Mouse (Mus musculus) stomach, embryonic 16.5 days (tissue): ENCODE measurements at regions not wholly inside any gene's neighbourhood (a gene's known extent, or its start where the extent isn't known, plus 50 kb on each side); places are given as distances from the start of the nearest gene placed in this dataset.
"Not testable (repeated sequence)": the region's sequence is repeated elsewhere in the genome, so short reads cannot be mapped to it uniquely, and the experiment has no call there.

Experiments
- ATAC-seq: fragments of 200-750 bp; cut with Nextera tagmentation; 2 replicates; pipeline ENCODE4 v1.8.0; 2017; ENCODE audit warnings: moderate number of reproducible peaks, moderate TSS enrichment; ENCODE audit not compliant: insufficient read depth, low FRiP score
- H3K27ac ChIP-seq: fragments of 300-500 bp; sonication (generic); 2 replicates; pipeline ENCODE4 v1.5.1; 2014; ENCODE audit warnings: low read length
- H3K27me3 ChIP-seq: fragments of 300-500 bp; sonication (generic); 2 replicates; pipeline ENCODE4 v1.6.1; 2014; ENCODE audit warnings: low read length, control low read depth, mixed read lengths; ENCODE audit not compliant: control insufficient read depth, insufficient read depth
- H3K36me3 ChIP-seq: fragments of 300-500 bp; sonication (generic); 2 replicates; pipeline ENCODE4 v1.6.1; 2014; ENCODE audit warnings: low read length; ENCODE audit not compliant: control insufficient read depth, insufficient read depth
- H3K4me1 ChIP-seq: fragments of 300-500 bp; sonication (generic); 2 replicates; pipeline ENCODE4 v1.6.1; 2014; ENCODE audit warnings: low read length, control low read depth, mixed read lengths; ENCODE audit not compliant: control insufficient read depth, insufficient read depth
- H3K4me2 ChIP-seq: fragments of 300-500 bp; sonication (generic); 2 replicates; pipeline ENCODE4 v1.6.1; 2014; ENCODE audit warnings: low read depth, low read length, mixed read lengths
- H3K4me3 ChIP-seq: fragments of 300-500 bp; sonication (generic); replicated peaks from 2 replicates; pipeline ENCODE4 v1.5.1; 2014; ENCODE audit warnings: mild to moderate bottlenecking, low read length
- H3K9ac ChIP-seq: fragments of 300-500 bp; sonication (generic); 2 replicates; pipeline ENCODE4 v1.6.1; 2014; ENCODE audit warnings: low read length
- H3K9me3 ChIP-seq: fragments of 300-500 bp; sonication (generic); replicated peaks from 2 replicates; pipeline ENCODE4 v1.6.1; 2016; ENCODE audit warnings: low read length, control low read depth; ENCODE audit not compliant: control insufficient read depth
- WGBS: fragments of 180-500 bp; shearing (Covaris S2); extraction: QIAGEN DNeasy Blood & Tissue Kit; methylation state at CpG from one replicate; pipeline ENCODE4 v1.1.7; 2014; 5-methylcytosine and 5-hydroxymethylcytosine counted together

- H3K36me3 ChIP-seq, H3K9ac ChIP-seq, H3K27ac ChIP-seq, H3K27me3 ChIP-seq, ATAC-seq, H3K4me3 ChIP-seq, H3K4me1 ChIP-seq, H3K4me2 ChIP-seq, H3K9me3 ChIP-seq: not testable (repeated sequence)
- no CpG with 5 or more reads among the region's 4 CpGs for WGBS
These were observed 77.8 kb downstream of the BC107364 start for GRCm38 (mm10) chr3:96374343-96374624.

GRCm38 (mm10) chr3:96373600-96374342, 78.3 kb downstream of the BC107364 start:
- peak; percentile 85; the same call in 1 of the 2 replicates for ATAC-seq
- H3K9me3 ChIP-seq, H3K9ac ChIP-seq, H3K4me2 ChIP-seq, H3K27me3 ChIP-seq, H3K36me3 ChIP-seq, H3K27ac ChIP-seq, H3K4me3 ChIP-seq, H3K4me1 ChIP-seq: not testable (repeated sequence)
- WGBS = 6% methylated on average over 2 of the region's 43 CpGs

- WGBS = 23% methylated on average over 10 of the region's 10 CpGs
- not testable (repeated sequence) for H3K27ac ChIP-seq, ATAC-seq, H3K4me2 ChIP-seq, H3K4me3 ChIP-seq, H3K9me3 ChIP-seq, H3K4me1 ChIP-seq, H3K36me3 ChIP-seq, H3K9ac ChIP-seq
- H3K27me3 ChIP-seq = peaks cover 12% of the 10 kb centered on the region; the same call in 1 of the 2 replicates
These were observed 68.8 kb upstream of the Fcgr1 start for GRCm38 (mm10) chr3:96362581-96362980.

GRCm38 (mm10) chr3:96360816-96361215, 67.0 kb upstream of the Fcgr1 start:
- no peaks in the 10 kb centered on the region for H3K4me1 ChIP-seq
- peaks cover 12% of the 10 kb centered on the region; the same call in 1 of the 2 replicates for H3K27me3 ChIP-seq
- no peaks in the 10 kb centered on the region for H3K9me3 ChIP-seq
- no peaks in the 10 kb centered on the region for H3K36me3 ChIP-seq
- no peak overlapping the region for H3K4me3 ChIP-seq
- H3K9ac ChIP-seq = no peak overlapping the region
- no peak overlapping the region for H3K27ac ChIP-seq
- 71% methylated on average over 3 of the region's 3 CpGs for WGBS
- H3K4me2 ChIP-seq = no peak overlapping the region
- ATAC-seq = no peak

GRCm38 (mm10) chr3:96360214-96360536, 66.4 kb upstream of the Fcgr1 start:
- WGBS = 0% methylated on average over 2 of the region's 21 CpGs
- H3K4me1 ChIP-seq, H3K4me3 ChIP-seq, H3K4me2 ChIP-seq, H3K27ac ChIP-seq, H3K9ac ChIP-seq, H3K36me3 ChIP-seq, H3K9me3 ChIP-seq: not testable (repeated sequence)
- H3K27me3 ChIP-seq = peaks cover 12% of the 10 kb centered on the region; the same call in 1 of the 2 replicates
- 0 out of 2 replicates have a peak, but pooled peaks have one; percentile 74 for ATAC-seq

- not testable (repeated sequence) for H3K9me3 ChIP-seq, H3K4me2 ChIP-seq, H3K9ac ChIP-seq, H3K4me3 ChIP-seq, H3K4me1 ChIP-seq, H3K36me3 ChIP-seq, H3K27ac ChIP-seq
- WGBS = no CpG with 5 or more reads among the region's 26 CpGs
- peak; percentile 79 for ATAC-seq
- peaks cover 12% of the 10 kb centered on the region; the same call in 1 of the 2 replicates for H3K27me3 ChIP-seq
These were observed 65.9 kb upstream of the Fcgr1 start for GRCm38 (mm10) chr3:96359507-96360213.

- not testable (repeated sequence) for H3K27ac ChIP-seq, ATAC-seq, H3K4me1 ChIP-seq, H3K4me2 ChIP-seq, H3K27me3 ChIP-seq, H3K36me3 ChIP-seq, H3K9ac ChIP-seq, H3K9me3 ChIP-seq, H3K4me3 ChIP-seq
- WGBS = no CpG with 5 or more reads among the region's 6 CpGs
These were observed 57.9 kb upstream of the Fcgr1 start for GRCm38 (mm10) chr3:96351623-96352022.

- not testable (repeated sequence) for H3K36me3 ChIP-seq, H3K4me3 ChIP-seq, H3K27me3 ChIP-seq, H3K27ac ChIP-seq, H3K4me2 ChIP-seq, H3K9ac ChIP-seq, H3K9me3 ChIP-seq, H3K4me1 ChIP-seq, ATAC-seq
- WGBS = no CpG with 5 or more reads among the region's 13 CpGs
These were observed 57.2 kb upstream of the Fcgr1 start for GRCm38 (mm10) chr3:96350985-96351384.

- H3K4me2 ChIP-seq, H3K36me3 ChIP-seq, H3K9me3 ChIP-seq, H3K27ac ChIP-seq, H3K9ac ChIP-seq, ATAC-seq, H3K4me1 ChIP-seq, H3K4me3 ChIP-seq: not testable (repeated sequence)
- peaks cover 18% of the 10 kb centered on the region for H3K27me3 ChIP-seq
- WGBS = no CpG with 5 or more reads among the region's 17 CpGs
These were observed 52.8 kb upstream of the Fcgr1 start for GRCm38 (mm10) chr3:96346543-96346942.
